Mouse (Mus musculus) CD4-positive naive resting alpha-beta T cell, adult 57 days (primary cell): ENCODE data around the gene Dlx2. TPM values are rescaled to one million over a fixed set of nuclear protein-coding genes. Genes with fewer than 3 reads are reported as not detected.

Experiments
- total RNA-seq: library from RNA; stranded (reverse); gene quantifications from one replicate; pipeline ENCODE4 v1.2.4, GENCODE M21; 2023

The Dlx2 gene
- total RNA-seq: not detected

DNA sequence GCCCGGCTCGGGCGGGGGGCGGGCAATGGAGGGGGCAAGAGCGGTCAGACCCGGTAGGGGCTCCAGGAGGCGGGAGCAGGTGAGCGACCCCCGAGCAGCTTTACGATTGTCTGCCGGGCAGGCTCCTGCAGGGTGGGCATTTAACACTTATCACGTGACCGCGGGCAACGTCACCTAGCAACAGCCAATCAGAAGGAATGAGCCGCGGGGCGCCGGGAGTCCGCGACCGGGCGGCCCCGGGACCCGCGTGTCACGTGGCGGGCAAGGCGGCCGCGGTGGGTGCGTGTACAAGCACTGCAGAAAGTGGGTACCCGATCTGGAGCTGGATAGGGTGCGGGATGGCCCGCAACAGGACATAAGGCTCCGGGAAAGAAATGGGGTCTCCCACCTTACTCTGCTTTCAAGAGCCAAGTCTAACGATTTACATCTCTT, at the start of gene Dlx2:
Dlx2 (minus strand) TSS at position 115 of the 432 bp plus-strand sequence.

DNA sequence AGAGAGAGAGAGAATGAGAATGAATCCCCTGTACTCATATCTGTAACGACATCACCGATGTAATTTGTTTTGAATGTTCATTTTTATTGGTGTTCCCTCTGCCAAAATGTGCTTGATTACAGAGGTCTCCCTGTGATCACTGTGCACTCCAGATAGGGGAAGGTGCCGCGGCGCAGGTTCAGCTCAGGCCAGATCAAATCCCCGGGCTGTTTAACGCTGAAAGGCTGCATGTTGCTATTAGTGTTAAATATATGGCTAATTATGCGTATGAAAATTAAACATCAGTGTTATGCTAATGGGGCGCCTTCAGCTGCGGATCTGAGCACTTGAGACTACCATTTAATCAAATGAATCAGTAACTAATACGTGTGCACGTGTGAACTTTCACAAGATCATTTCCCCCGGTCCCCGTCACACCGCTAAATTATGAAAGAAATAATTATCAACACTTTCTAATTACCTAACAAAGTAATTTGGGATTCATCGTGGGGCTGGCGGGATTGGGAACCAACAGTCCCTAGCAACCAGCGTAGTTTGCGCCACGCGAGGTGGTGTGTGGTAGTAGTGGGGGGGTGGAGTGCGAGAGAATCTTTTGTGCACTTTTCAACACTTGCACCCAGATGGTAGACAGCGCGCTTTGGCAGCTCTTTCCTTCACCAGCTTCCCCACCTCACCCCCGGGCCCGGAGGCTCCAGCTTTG, 18.4 kb downstream of the Dlx2 start, which contains the start of gene Dlx1:
Dlx1 (plus strand) TSS at position 100 of the 700 bp plus-strand sequence.

Other genes with a start within 250 kb of the Dlx2 start
- 64.9 TPM for gene Slc25a12, start 179.0 kb downstream of the Dlx2 start, total RNA-seq
- 22.4 TPM for gene Hat1, start 157.8 kb downstream of the Dlx2 start, total RNA-seq
- 29.0 TPM for gene Metap1d, start 93.5 kb downstream of the Dlx2 start, total RNA-seq
- gene Dlx1, start 18.6 kb downstream of the Dlx2 start, total RNA-seq: not detected
- gene Itga6, start 198.9 kb upstream of the Dlx2 start, total RNA-seq: 208 TPM